Mouse (Mus musculus) CH12.LX (cell line): ENCODE data around the gene 4933417A18Rik.

Experiments used
- CHD1 ChIP-seq: IDR thresholded peaks from 2 replicates; pipeline ENCODE4 v1.6.1; 2012; ENCODE audit warnings: low read depth, low read length, improper control_type of control experiment, inconsistent platforms
- CTCF ChIP-seq, 2 experiments: IDR thresholded peaks in 1 of 2; conservative IDR thresholded peaks in 1 of 2; 2 replicates each; pipeline ENCODE4 v1.5.1; 2011 to 2012; ENCODE audit warnings: low read depth in 2 of 2, low read length in 2 of 2, improper control_type of control experiment in 1 of 2, inconsistent platforms in 1 of 2, mild to moderate bottlenecking in 1 of 2, moderate library complexity in 1 of 2
- MXI1 ChIP-seq: IDR thresholded peaks from 2 replicates; pipeline ENCODE4 v1.6.1; 2011; ENCODE audit warnings: mild to moderate bottlenecking, low read depth, low read length, improper control_type of control experiment
- POLR2A ChIP-seq: IDR thresholded peaks from 2 replicates; pipeline ENCODE4 v1.6.1; 2011; ENCODE audit warnings: low read depth, mild to moderate bottlenecking, improper control_type of control experiment, low read length

GRCm38 (mm10) chr13:34934931-34935644, 10.9 kb downstream of the 4933417A18Rik start:
- TF ChIP-seq MXI1 = no peak
- no peak for TF ChIP-seq CTCF (conservative IDR thresholded peaks at IDR 0.05 in 1 of 2, IDR thresholded peaks at IDR 0.05 in 1 of 2; ENCODE audit: low read depth in 2 of 2, low read length in 2 of 2)
- TF ChIP-seq POLR2A = no peak
- TF ChIP-seq CHD1 = no peak
